Mouse (Mus musculus) olfactory bulb, adult 2 months (tissue): ENCODE data around the gene Col27a1.

ENCODE experiments used
- CTCF ChIP-seq: fragments of 200-500 bp; IDR thresholded peaks from 2 replicates; pipeline ENCODE4 v1.5.1; 2012; ENCODE audit warnings: low read depth, mild to moderate bottlenecking, low read length, moderate library complexity; ENCODE audit not compliant: insufficient read depth
- POLR2A ChIP-seq: fragments of 200-500 bp; IDR thresholded peaks from 2 replicates; pipeline ENCODE4 v1.6.1; 2012; ENCODE audit warnings: mild to moderate bottlenecking, low read depth, low read length, moderate library complexity; ENCODE audit not compliant: insufficient read depth

DNA sequence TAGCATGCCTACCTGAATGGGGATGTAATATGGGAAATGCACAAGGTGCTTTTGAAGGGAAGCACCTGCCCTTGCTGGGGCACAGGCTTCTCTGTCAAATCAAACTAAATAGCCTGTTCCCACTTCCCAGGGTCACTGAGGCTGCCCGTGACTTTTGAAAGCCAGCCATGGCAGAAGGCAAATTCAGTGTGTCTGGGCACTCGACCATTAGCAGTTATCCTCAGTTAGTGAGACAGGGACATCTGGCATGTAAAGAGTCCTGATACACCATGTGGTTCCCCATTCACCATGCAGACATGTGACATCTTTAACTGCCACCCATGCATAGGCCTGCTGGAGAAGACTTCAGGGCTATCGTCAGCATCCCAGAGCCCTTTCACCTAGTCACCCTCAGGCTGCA, 5.3 kb downstream of the Col27a1 start:
- TF ChIP-seq CTCF (no peak), POLR2A (no peak)
